Mouse (Mus musculus): ENCODE results near the gene Zdhhc1.

DNA sequence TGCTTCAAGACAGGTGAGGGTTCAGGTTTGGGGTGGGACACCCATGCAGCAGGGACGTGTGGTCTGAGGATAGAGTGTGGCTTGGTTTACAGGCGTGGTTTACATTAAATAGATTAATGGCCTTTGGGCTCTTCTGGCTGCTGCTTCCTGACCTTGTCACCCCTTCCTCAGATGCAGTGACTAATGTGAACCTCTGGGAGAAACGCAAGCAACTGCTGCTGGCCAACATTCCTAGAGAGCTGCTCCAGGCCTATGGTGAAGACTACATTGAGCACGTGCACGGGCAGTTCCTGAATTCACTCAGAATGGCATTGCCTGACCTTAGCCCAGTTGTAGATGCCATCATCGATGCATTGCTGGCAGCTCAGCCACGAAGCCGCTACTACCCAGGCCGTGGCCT is 26.2 kb upstream of the Zdhhc1 start:
- TF ChIP-seq GATA1 (IDR thresholded peaks at IDR 0.05; ENCODE audit: low read length): no peak
- TF ChIP-seq TAL1 (IDR thresholded peaks at IDR 0.05; ENCODE audit: low read length): no peak

Data from erythroblast, embryonic 14.5 days (primary cell).